In genomic region chr11:74770595-74771207, GRCm38 (mm10) we compare ENCODE assay signal across 8 mouse cellular contexts. TPM values are rescaled to one million over a fixed set of nuclear protein-coding genes. Genes with fewer than 3 reads are reported as not detected.
DNase-seq lines count a peak whose midpoint lies in the region; ATAC-seq lines count a peak whose summit lies in the region.

Gene Mettl16, plus strand, starts transcription at chr11:74770830.

- peaks cover 10% of the 10 kb centered on the region for H3K4me1 ChIP-seq in lung, embryonic 16.5 days (replicated peaks; ENCODE audit: control insufficient read depth, insufficient read depth, low read length)

- H3K36me3 ChIP-seq in lung, embryonic 16.5 days (ENCODE audit: control insufficient read depth, insufficient read depth, low read length) = peaks cover 12% of the 10 kb centered on the region

- under 1% methylated on average over 43 of the region's 43 CpGs for WGBS in lung, embryonic 16.5 days

- peak; percentile 93 for DNase-seq in MEL-GATA-1-ER (ENCODE audit: extremely low read depth, low read depth)
- DNase-seq in cerebellum, adult 8-10 months = peak; percentile 94
- peak; percentile 99 for DNase-seq in forelimb bud, embryonic 11.5 days (ENCODE audit: low read depth, low spot score)
- peak; percentile 96 for DNase-seq in layer of hippocampus, adult 9-10 months (ENCODE audit: low spot score)
- DNase-seq in ovary, postnatal 10 days (ENCODE audit: low spot score) = peak; percentile 83
- peak; percentile 92 to 95 for DNase-seq in thymus, postnatal 10 days (ENCODE audit: low spot score in 2 of 2)

- H3K9ac ChIP-seq in lung, embryonic 16.5 days (ENCODE audit: low read length) = peak within 1 kb of the TSS; percentile 82

- H3K27ac ChIP-seq in lung, embryonic 16.5 days (ENCODE audit: low read length) = peak within 1 kb of the TSS; percentile 89

- H3K4me2 ChIP-seq in lung, embryonic 16.5 days (ENCODE audit: low read depth, low read length) = peak within 1 kb of the TSS; percentile 73

- H3K9me3 ChIP-seq in lung, embryonic 16.5 days (ENCODE audit: control insufficient read depth, low read length) = no peaks in the 10 kb centered on the region

- H3K27me3 ChIP-seq in lung, embryonic 16.5 days (ENCODE audit: control insufficient read depth, insufficient read depth, low read depth, low read length) = no peaks in the 10 kb centered on the region

- peak; percentile 94 to 99 for ATAC-seq in hematopoietic stem cell, adult 5-6 weeks (replicated peaks in 1 of 2; ENCODE audit: insufficient read depth in 1 of 2, low FRiP score in 2 of 2, low TSS enrichment in 1 of 2, low read depth in 1 of 2, poor library complexity in 2 of 2, severe bottlenecking in 2 of 2)
- peak; percentile 98 for ATAC-seq in lung, embryonic 16.5 days (ENCODE audit: low read depth)

- H3K4me3 ChIP-seq in lung, embryonic 16.5 days (ENCODE audit: low read length) = peak within 1 kb of the TSS; percentile 79

RNA-seq across cellular contexts. Expression of gene Mettl16, which starts in this region (rescaled TPM):
- total RNA-seq in hematopoietic stem cell, adult 5-6 weeks (2017) = 40.6 and 50.9 TPM in 2 replicates
- polyA plus RNA-seq in lung, embryonic 16.5 days (2015; fragmentation: Nextera tagmentation; extraction: Ambion mirVana) = 44.3 and 47.5 TPM in 2 replicates

Comparison
In these comparisons a context has a peak if more than half of its experiments do, and no peak if none do; other contexts are left out.
1. Peak in every context shown above with its lines: DNase-seq, ATAC-seq, H3K4me3 ChIP-seq and H3K27ac ChIP-seq.